Mouse (Mus musculus) heart, postnatal 4 days (tissue): Measurements from ENCODE around the gene Pds5b. TPM values are rescaled to one million over a fixed set of nuclear protein-coding genes. Genes with fewer than 3 reads are reported as not detected.
"Not testable (repeated sequence)": the region's sequence is repeated elsewhere in the genome, so short reads cannot be mapped to it uniquely, and the experiment has no call there.

ENCODE experiments used
- DNase-seq: peaks from one replicate; pipeline ENCODE4 v3.0.0; 2021
- total RNA-seq, 2 experiments: library from RNA; stranded (reverse); gene quantifications; 2 replicates each; pipeline ENCODE4 v1.2.3; 2021

Gene Pds5b
- 10 to 100 TPM; 31.4 to 33.1 TPM for total RNA-seq

GRCm38 (mm10) chr5:150673153-150673835, at the start of gene Pds5b:
Pds5b (plus strand) TSS chr5:150673739.
- DNase-seq, result peak; percentile 96

DNA sequence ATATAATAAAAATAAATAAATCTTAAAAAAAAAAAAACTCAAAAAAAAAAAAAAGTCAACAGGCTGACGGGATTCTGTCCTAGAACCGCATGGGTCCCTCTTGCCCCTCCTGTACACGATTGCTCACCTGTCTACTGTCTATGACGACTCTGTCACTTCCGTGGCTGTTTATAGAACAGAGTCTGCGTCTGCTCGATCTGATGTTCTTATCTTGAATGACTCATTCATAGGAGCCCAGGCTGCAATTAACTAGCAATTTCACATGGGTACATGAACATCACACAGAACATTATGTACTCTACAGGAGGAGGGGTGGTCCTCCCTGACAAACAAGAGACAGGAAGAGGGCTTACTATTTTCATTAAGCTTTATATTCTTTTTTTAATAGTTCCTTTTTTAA, 48.0 kb upstream of the Pds5b start:
- DNase-seq, result no peak

- DNase-seq, result no peak
These were observed 44.3 kb upstream of the Pds5b start for GRCm38 (mm10) chr5:150629272-150629671.

GRCm38 (mm10) chr5:150629692-150630091, 43.8 kb upstream of the Pds5b start:
- no peak for DNase-seq

DNA sequence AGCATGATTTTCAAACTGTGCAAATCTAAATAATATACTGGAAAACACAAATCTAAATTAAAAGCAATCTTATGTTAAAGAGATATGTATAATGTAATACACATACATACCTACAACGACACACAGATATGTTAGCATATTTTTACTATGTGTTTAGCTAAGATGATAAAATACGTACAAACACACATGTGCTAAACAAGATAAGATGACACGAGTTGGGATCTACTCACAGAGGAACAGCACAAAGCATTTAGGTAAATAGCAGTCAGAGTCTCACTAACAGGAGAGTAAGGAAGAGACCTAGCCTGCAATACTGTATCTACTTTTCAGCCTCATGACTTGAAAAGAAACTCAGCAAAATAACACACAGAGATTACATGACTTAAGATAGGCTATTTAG, 32.1 kb upstream of the Pds5b start:
- DNase-seq, result no peak

- not testable (repeated sequence) for DNase-seq
These were observed 30.1 kb upstream of the Pds5b start for GRCm38 (mm10) chr5:150643390-150643789.

- no peak for DNase-seq
These were observed 28.6 kb upstream of the Pds5b start for GRCm38 (mm10) chr5:150644926-150645325.

DNA sequence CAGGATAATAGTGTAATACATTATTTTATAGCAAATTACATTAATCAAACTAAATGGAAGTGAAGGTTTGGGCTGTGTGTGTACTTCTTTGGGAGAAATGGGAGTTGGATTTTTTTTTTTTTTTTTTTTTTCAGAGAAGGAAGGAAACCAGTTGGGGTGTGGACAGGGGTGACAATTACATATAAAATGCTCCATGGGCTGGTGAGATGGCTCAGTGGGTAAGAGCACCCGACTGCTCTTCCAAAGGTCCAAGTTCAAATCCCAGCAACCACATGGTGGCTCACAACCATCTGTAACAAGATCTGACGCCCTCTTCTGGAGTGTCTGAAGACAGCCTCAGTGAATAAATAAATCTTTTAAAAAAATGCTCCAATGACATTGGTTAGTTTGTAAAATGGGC, 21.0 kb upstream of the Pds5b start:
- DNase-seq, result no peak

- DNase-seq, result no peak
These were observed 19.0 kb upstream of the Pds5b start for GRCm38 (mm10) chr5:150654548-150654947.

- DNase-seq, result not testable (repeated sequence)
These were observed 14.1 kb upstream of the Pds5b start for GRCm38 (mm10) chr5:150659425-150659824.

DNA sequence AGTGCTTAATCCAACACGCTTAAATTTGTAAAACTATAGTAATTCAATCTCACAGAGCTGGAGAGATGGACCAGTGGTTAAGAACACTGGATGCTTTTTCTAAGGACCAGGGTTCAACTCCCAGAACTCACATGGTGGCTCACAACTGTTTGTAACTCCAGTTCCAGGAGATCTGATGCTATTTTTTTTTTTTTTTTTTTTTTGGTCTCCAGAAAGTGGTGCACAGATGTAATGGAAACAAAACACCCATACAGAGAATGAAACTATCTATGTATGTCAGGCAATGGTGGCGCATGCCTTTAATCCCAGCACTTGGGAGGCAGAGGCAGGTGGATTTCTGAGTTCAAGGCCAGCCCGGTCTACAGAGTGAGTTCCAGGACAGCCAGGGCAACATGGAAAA, 13.2 kb upstream of the Pds5b start:
- not testable (repeated sequence) for DNase-seq

DNA sequence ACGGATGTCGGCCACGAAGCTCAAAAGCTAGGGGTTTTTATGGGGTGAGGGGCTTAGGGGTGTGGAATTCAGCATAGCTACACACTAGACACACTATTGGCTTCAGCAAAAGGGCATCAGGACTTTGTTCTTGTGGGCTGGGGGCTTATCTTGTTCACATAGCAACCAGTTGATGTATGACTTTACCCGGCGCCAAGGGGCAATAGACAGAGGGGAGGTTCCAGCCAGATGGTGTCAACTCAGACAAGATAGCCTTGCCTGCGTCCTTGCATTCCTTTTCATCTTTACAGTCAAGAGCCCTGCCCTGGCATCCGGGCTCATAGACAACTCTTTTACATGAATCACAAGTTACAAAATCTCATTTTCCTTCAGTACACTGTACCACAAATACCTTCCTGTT, 9.6 kb upstream of the Pds5b start:
- not testable (repeated sequence) for DNase-seq

DNA sequence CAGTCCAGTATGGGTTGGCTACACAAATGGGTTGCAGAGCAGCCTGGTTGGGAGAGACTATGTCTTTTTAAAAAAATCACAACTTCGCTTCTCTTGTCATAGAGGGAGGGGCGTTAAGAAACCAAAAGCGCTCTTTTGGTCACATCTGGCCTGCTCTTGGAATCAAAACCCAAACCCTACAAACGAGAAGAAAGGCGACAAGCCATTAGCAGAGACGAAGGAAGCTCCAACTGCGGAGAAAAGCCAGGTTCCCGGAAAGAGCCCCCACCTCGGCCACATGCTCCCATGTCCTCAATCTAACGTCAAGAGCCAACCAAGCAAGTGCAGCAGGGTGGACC, 8.8 kb upstream of the Pds5b start:
- DNase-seq, result no peak

DNA sequence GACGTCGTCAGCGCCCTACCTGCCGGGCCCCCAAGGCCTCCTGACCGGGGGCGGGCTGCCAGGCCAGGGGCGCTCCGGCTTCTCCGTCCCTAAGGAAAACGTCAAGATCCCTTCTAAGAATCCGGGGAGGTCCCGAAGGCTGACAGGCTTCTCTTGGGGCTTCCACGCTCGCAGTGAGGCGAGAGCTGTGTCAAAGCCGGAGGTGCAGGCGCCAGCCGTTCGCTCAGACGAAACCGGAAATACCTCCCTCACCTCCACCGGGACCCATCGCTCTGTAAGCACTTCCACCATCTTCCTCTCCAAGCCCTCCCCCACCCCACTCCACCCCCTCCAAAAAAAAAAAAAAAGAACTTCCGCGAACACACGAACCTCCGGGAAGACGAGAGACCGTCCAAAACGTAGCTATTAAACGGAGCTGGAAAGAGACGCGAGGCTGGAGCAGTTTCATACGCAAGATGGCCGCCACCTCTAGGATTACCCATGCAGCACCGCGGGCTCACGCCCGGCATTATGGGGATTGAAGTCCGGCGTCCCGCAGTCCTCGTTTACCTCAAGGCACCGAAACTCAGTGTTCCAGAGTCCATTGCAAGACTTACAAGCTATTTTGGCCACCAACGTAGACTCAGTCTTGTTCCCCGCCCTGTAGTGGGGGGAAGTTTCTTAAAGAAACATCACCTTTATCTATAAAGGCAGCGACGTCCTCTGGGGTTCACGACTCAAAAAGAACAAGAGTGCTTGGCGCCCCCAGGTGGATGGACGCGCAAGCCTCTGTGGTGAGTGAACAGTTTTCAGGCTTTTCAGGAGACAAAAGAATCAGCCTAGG, 8.2 kb upstream of the Pds5b start:
- peak; percentile 95 for DNase-seq

DNA sequence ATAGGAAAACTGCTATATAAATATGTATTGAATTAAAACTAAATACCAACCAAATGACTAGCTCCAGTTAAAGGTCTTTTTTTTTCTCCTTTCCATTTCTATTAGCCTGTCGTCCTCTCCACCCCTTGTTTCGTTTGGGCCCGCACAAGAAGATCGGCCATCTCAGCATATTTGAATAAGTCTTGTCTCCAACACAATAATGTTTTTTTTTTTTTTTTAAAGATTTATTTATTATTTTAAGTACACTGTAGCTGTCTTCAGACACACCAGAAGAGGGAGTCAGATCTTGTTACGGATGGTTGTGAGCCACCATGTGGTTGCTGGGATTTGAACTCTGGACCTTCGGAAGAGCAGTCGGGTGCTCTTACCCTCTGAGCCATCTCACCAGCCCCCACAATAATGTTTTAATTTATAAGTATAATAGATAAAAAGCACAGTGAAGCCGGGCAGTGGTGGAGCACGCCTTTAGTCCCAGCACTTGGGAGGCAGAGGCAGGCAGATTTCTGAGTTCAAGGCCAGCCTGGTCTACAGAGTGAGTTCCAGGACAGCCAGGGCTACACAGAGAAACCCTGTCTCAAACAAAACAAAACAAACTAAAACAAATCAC, 7.3 kb upstream of the Pds5b start, which contains the start of gene N4bp2l2:
N4bp2l2 (minus strand) TSS at position 51 of the 607 bp plus-strand sequence.
- DNase-seq, result not testable (repeated sequence)

DNA sequence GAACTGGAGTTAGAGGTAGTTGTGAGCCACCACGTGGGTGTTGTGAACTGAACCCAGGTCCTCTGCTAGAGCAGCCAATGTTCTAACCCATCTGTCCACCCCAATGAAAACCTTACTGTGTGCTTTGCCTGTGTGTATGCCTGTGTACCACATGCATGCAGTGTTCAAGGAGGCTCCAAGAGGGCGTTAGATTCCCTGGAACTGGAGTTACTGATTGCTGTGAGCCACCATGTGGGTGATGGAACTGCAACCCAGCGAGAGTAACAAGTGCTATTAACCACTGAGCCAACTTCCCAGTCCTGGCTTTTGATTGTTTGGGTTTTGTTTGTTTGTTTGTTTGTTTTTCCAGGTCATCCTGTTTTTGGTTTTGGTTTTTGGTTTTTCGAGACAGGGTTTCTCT, 4.8 kb upstream of the Pds5b start:
- DNase-seq, result no peak

GRCm38 (mm10) chr5:150672343-150672742, 1.2 kb upstream of the Pds5b start:
- no peak for DNase-seq

GRCm38 (mm10) chr5:150673880-150674621, 512 bp downstream of the Pds5b start:
- DNase-seq, result peak; percentile 39

DNA sequence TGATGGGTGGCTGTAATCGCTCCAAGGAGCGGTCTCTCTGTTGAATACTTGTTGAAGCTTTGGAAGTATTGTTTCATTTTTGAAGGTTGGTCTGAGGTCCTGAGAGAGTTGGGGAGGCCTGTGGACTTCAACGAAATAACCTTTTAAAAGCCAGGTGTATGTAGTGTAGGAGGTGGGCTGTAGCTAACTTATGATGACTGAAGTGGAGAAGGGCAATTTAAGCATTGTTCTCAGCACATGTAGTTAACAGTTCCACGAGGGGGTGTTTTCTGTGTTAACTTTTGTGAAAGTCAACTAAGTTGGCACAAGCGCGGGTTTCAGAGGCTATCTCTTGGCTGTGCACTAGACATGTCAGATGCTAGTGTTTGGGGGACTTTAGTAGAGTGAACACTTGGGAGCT, 1.3 kb downstream of the Pds5b start:
- no peak for DNase-seq

GRCm38 (mm10) chr5:150682862-150683261, 9.3 kb downstream of the Pds5b start:
- not testable (repeated sequence) for DNase-seq

- DNase-seq, result no peak
These were observed 17.1 kb downstream of the Pds5b start for GRCm38 (mm10) chr5:150690685-150691084.

DNA sequence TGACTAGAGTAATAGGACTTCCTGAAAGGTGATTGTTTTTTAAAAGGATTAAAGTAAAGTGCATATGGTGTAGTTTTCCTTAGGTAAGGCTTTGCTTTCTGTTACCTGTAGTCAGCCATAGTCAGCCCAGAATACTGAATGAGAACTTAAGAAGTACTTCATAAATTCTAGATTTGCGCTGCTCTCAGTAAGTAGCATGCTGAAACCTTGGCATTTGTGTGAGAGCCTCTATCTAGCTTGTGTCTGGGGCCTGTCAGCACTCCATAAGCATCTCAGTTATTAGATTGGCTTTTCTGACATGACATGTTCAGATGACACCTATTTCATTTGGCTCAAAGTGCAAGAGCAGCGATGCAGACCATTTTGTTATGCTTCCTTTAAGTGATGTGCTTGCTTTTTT, 19.7 kb downstream of the Pds5b start:
- no peak for DNase-seq

- DNase-seq, result peak; percentile 52
These were observed 29.2 kb downstream of the Pds5b start for GRCm38 (mm10) chr5:150702714-150703113.
